Mouse (Mus musculus): ENCODE measurements around the gene Kcna3. TPM values are rescaled to one million over a fixed set of nuclear protein-coding genes. Genes with fewer than 3 reads are reported as not detected.

The Kcna3 gene
- polyA plus RNA-seq, 1 experiment from 2014 or later = 9.2 TPM

GRCm38 (mm10) chr3:107039306-107039705 is 3.3 kb downstream of the Kcna3 start:
- H3K4me2 ChIP-seq (ENCODE audit: low read depth, low read length, severe bottlenecking) = peak overlapping the region; percentile 31
- no peak overlapping the region for H3K27ac ChIP-seq (ENCODE audit: low read depth, low read length)
- DNase-seq (ENCODE audit: low spot score) = no peak
- no peaks in the 10 kb centered on the region for H3K36me3 ChIP-seq (ENCODE audit: control insufficient read depth, insufficient read depth, low read length)
- no peaks in the 10 kb centered on the region; the same call in 1 of the 2 replicates for H3K9me3 ChIP-seq (ENCODE audit: control insufficient read depth, low read length)
- H3K9ac ChIP-seq (ENCODE audit: low read length) = no peak overlapping the region
- no peak for ATAC-seq (replicated peaks; ENCODE audit: low FRiP score)
- H3K4me1 ChIP-seq (replicated peaks; ENCODE audit: control insufficient read depth, insufficient read depth, low read length) = peaks cover 8% of the 10 kb centered on the region; the same call in 1 of the 2 replicates
- no peaks in the 10 kb centered on the region for H3K27me3 ChIP-seq (ENCODE audit: control insufficient read depth, insufficient read depth, low read length)
- peak overlapping the region; percentile 17; the same call in 1 of the 2 replicates for H3K4me3 ChIP-seq (ENCODE audit: low read depth, low read length)

- peak overlapping the region; percentile 33; the same call in 1 of the 2 replicates for H3K4me2 ChIP-seq (ENCODE audit: low read depth, low read length, severe bottlenecking)
- no peaks in the 10 kb centered on the region for H3K36me3 ChIP-seq (ENCODE audit: control insufficient read depth, insufficient read depth, low read length)
- no peaks in the 10 kb centered on the region for H3K27me3 ChIP-seq (ENCODE audit: control insufficient read depth, insufficient read depth, low read length)
- H3K9ac ChIP-seq (ENCODE audit: low read length) = no peak overlapping the region
- DNase-seq (ENCODE audit: low spot score) = no peak
- WGBS = 88% methylated on average over 3 of the region's 3 CpGs
- ATAC-seq (replicated peaks; ENCODE audit: low FRiP score) = no peak
- H3K27ac ChIP-seq (ENCODE audit: low read depth, low read length) = no peak overlapping the region
- H3K4me3 ChIP-seq (ENCODE audit: low read depth, low read length) = no peak overlapping the region
- no peaks in the 10 kb centered on the region; the same call in 1 of the 2 replicates for H3K9me3 ChIP-seq (ENCODE audit: control insufficient read depth, low read length)
- H3K4me1 ChIP-seq (replicated peaks; ENCODE audit: control insufficient read depth, insufficient read depth, low read length) = peaks cover 6% of the 10 kb centered on the region; the same call in 1 of the 2 replicates
Measured at GRCm38 (mm10) chr3:107040408-107040807, 4.4 kb downstream of the Kcna3 start.

- Histone ChIP-seq H3K9me3 (ENCODE audit: control insufficient read depth, low read length) (no peaks in the 10 kb centered on the region; the same call in 1 of the 2 replicates), H3K4me3 (ENCODE audit: low read depth, low read length) (no peak overlapping the region), H3K27me3 (ENCODE audit: control insufficient read depth, insufficient read depth, low read length) (no peaks in the 10 kb centered on the region), H3K9ac (ENCODE audit: low read length) (no peak overlapping the region), H3K4me1 (replicated peaks; ENCODE audit: control insufficient read depth, insufficient read depth, low read length) (peaks cover 6% of the 10 kb centered on the region; the same call in 1 of the 2 replicates), H3K27ac (ENCODE audit: low read depth, low read length) (no peak overlapping the region), H3K36me3 (ENCODE audit: control insufficient read depth, insufficient read depth, low read length) (0 out of 2 replicates have a peak, but pooled peaks cover 2% of the 10 kb centered on the region), H3K4me2 (ENCODE audit: low read depth, low read length, severe bottlenecking) (peak overlapping the region; percentile 1; the same call in 1 of the 2 replicates)
- WGBS = 88% methylated on average over 1 of the region's 1 CpGs
- no peak for DNase-seq (ENCODE audit: low spot score)
- no peak for ATAC-seq (replicated peaks; ENCODE audit: low FRiP score)
Measured at GRCm38 (mm10) chr3:107041718-107042117, 5.7 kb downstream of the Kcna3 start.

- ATAC-seq (replicated peaks; ENCODE audit: low FRiP score) (no peak), DNase-seq (ENCODE audit: low spot score) (no peak)
- no peak overlapping the region for H3K27ac ChIP-seq (ENCODE audit: low read depth, low read length)
- H3K4me1 ChIP-seq (replicated peaks; ENCODE audit: control insufficient read depth, insufficient read depth, low read length) = no peaks in the 10 kb centered on the region
- no peaks in the 10 kb centered on the region for H3K36me3 ChIP-seq (ENCODE audit: control insufficient read depth, insufficient read depth, low read length)
- H3K27me3 ChIP-seq (ENCODE audit: control insufficient read depth, insufficient read depth, low read length) = no peaks in the 10 kb centered on the region
- no peak overlapping the region for H3K4me2 ChIP-seq (ENCODE audit: low read depth, low read length, severe bottlenecking)
- H3K9ac ChIP-seq (ENCODE audit: low read length) = no peak overlapping the region
- H3K4me3 ChIP-seq (ENCODE audit: low read depth, low read length) = no peak overlapping the region
- 92% methylated on average over 1 of the region's 1 CpGs for WGBS
- H3K9me3 ChIP-seq (ENCODE audit: control insufficient read depth, low read length) = no peaks in the 10 kb centered on the region
Measured at GRCm38 (mm10) chr3:107061468-107061867, 25.5 kb downstream of the Kcna3 start.

- 76% methylated on average over 1 of the region's 1 CpGs for WGBS
- no peaks in the 10 kb centered on the region for H3K27me3 ChIP-seq (ENCODE audit: control insufficient read depth, insufficient read depth, low read length)
- ATAC-seq (replicated peaks; ENCODE audit: low FRiP score) = no peak
- H3K36me3 ChIP-seq (ENCODE audit: control insufficient read depth, insufficient read depth, low read length) = no peaks in the 10 kb centered on the region
- no peak overlapping the region for H3K9ac ChIP-seq (ENCODE audit: low read length)
- no peak for DNase-seq (ENCODE audit: low spot score)
- no peak overlapping the region for H3K4me2 ChIP-seq (ENCODE audit: low read depth, low read length, severe bottlenecking)
- H3K27ac ChIP-seq (ENCODE audit: low read depth, low read length) = no peak overlapping the region
- H3K4me3 ChIP-seq (ENCODE audit: low read depth, low read length) = no peak overlapping the region
- H3K4me1 ChIP-seq (replicated peaks; ENCODE audit: control insufficient read depth, insufficient read depth, low read length) = no peaks in the 10 kb centered on the region
- no peaks in the 10 kb centered on the region for H3K9me3 ChIP-seq (ENCODE audit: control insufficient read depth, low read length)
Measured at GRCm38 (mm10) chr3:107062771-107063170, 26.8 kb downstream of the Kcna3 start.

- no peaks in the 10 kb centered on the region for H3K27me3 ChIP-seq (ENCODE audit: control insufficient read depth, insufficient read depth, low read length)
- ATAC-seq (replicated peaks; ENCODE audit: low FRiP score) (peak; percentile 42; the same call in 1 of the 2 replicates), DNase-seq (ENCODE audit: low spot score) (no peak)
- no peak overlapping the region for H3K4me3 ChIP-seq (ENCODE audit: low read depth, low read length)
- no peaks in the 10 kb centered on the region for H3K4me1 ChIP-seq (replicated peaks; ENCODE audit: control insufficient read depth, insufficient read depth, low read length)
- no peak overlapping the region for H3K4me2 ChIP-seq (ENCODE audit: low read depth, low read length, severe bottlenecking)
- 74% methylated on average over 6 of the region's 6 CpGs for WGBS
- no peaks in the 10 kb centered on the region for H3K9me3 ChIP-seq (ENCODE audit: control insufficient read depth, low read length)
- H3K36me3 ChIP-seq (ENCODE audit: control insufficient read depth, insufficient read depth, low read length) = no peaks in the 10 kb centered on the region
- no peak overlapping the region for H3K9ac ChIP-seq (ENCODE audit: low read length)
- H3K27ac ChIP-seq (ENCODE audit: low read depth, low read length) = no peak overlapping the region
Measured at GRCm38 (mm10) chr3:107065510-107066095, 29.6 kb downstream of the Kcna3 start.

GRCm38 (mm10) chr3:107066165-107066850 is 30.3 kb downstream of the Kcna3 start:
- Histone ChIP-seq H3K36me3 (ENCODE audit: control insufficient read depth, insufficient read depth, low read length) (no peaks in the 10 kb centered on the region), H3K9ac (ENCODE audit: low read length) (no peak overlapping the region), H3K4me3 (ENCODE audit: low read depth, low read length) (no peak overlapping the region), H3K9me3 (ENCODE audit: control insufficient read depth, low read length) (no peaks in the 10 kb centered on the region), H3K27me3 (ENCODE audit: control insufficient read depth, insufficient read depth, low read length) (no peaks in the 10 kb centered on the region), H3K27ac (ENCODE audit: low read depth, low read length) (no peak overlapping the region), H3K4me1 (replicated peaks; ENCODE audit: control insufficient read depth, insufficient read depth, low read length) (no peaks in the 10 kb centered on the region), H3K4me2 (ENCODE audit: low read depth, low read length, severe bottlenecking) (no peak overlapping the region)
- DNase-seq (ENCODE audit: low spot score) (no peak), ATAC-seq (replicated peaks; ENCODE audit: low FRiP score) (peak; percentile 44; the same call in 1 of the 2 replicates)
- 85% methylated on average over 7 of the region's 7 CpGs for WGBS

- no peaks in the 10 kb centered on the region for H3K4me1 ChIP-seq (replicated peaks; ENCODE audit: control insufficient read depth, insufficient read depth, low read length)
- WGBS = 75% methylated on average over 6 of the region's 6 CpGs
- no peaks in the 10 kb centered on the region for H3K27me3 ChIP-seq (ENCODE audit: control insufficient read depth, insufficient read depth, low read length)
- H3K9ac ChIP-seq (ENCODE audit: low read length) = no peak overlapping the region
- H3K9me3 ChIP-seq (ENCODE audit: control insufficient read depth, low read length) = no peaks in the 10 kb centered on the region
- H3K36me3 ChIP-seq (ENCODE audit: control insufficient read depth, insufficient read depth, low read length) = no peaks in the 10 kb centered on the region
- DNase-seq (ENCODE audit: low spot score) = no peak
- H3K4me3 ChIP-seq (ENCODE audit: low read depth, low read length) = no peak overlapping the region
- no peak for ATAC-seq (replicated peaks; ENCODE audit: low FRiP score)
- H3K4me2 ChIP-seq (ENCODE audit: low read depth, low read length, severe bottlenecking) = no peak overlapping the region
- H3K27ac ChIP-seq (ENCODE audit: low read depth, low read length) = no peak overlapping the region
Measured at GRCm38 (mm10) chr3:107067245-107067644, 31.3 kb downstream of the Kcna3 start.
